Mouse (Mus musculus): ENCODE data around the gene Liph.
"Not testable (repeated sequence)": the region's sequence is repeated elsewhere in the genome, so short reads cannot be mapped to it uniquely, and the experiment has no call there.

The Liph gene

GRCm38 (mm10) chr16:21995304-21995703 lies at the start of gene Liph:
TSS of gene Liph (minus strand) at chr16:21995663.
- no peak for DNase-seq (ENCODE audit: low spot score in 2 of 2)

- DNase-seq (ENCODE audit: low spot score in 2 of 2), result no peak
These were observed 48.4 kb upstream of the Liph start for GRCm38 (mm10) chr16:22043830-22044229.

GRCm38 (mm10) chr16:22039978-22040377 lies 44.5 kb upstream of the Liph start:
- DNase-seq (ENCODE audit: low spot score in 2 of 2), result no peak

- DNase-seq (ENCODE audit: low spot score in 2 of 2), result no peak
These were observed 43.1 kb upstream of the Liph start for GRCm38 (mm10) chr16:22038554-22038953.

- no peak for DNase-seq (ENCODE audit: low spot score in 2 of 2)
These were observed 32.0 kb upstream of the Liph start for GRCm38 (mm10) chr16:22027474-22027873.

GRCm38 (mm10) chr16:22022122-22022521 lies 26.7 kb upstream of the Liph start:
- no peak for DNase-seq (ENCODE audit: low spot score in 2 of 2)

GRCm38 (mm10) chr16:22015569-22015968 lies 20.1 kb upstream of the Liph start:
- no peak for DNase-seq (ENCODE audit: low spot score in 2 of 2)

- DNase-seq (ENCODE audit: low spot score in 2 of 2), result no peak
These were observed 14.1 kb upstream of the Liph start for GRCm38 (mm10) chr16:22009596-22009995.

GRCm38 (mm10) chr16:22009099-22009584 lies 13.7 kb upstream of the Liph start, which contains the start of gene Senp2:
TSS of gene Senp2 (plus strand) at chr16:22009484.
- peak; percentile 100 for DNase-seq (ENCODE audit: low spot score in 2 of 2)

- DNase-seq (ENCODE audit: low spot score in 2 of 2), result no peak
These were observed 6.1 kb upstream of the Liph start for GRCm38 (mm10) chr16:22001606-22002005.

GRCm38 (mm10) chr16:22001172-22001571 lies 5.7 kb upstream of the Liph start:
- no peak for DNase-seq (ENCODE audit: low spot score in 2 of 2)

GRCm38 (mm10) chr16:21999941-22000690 lies 4.7 kb upstream of the Liph start:
- no peak for DNase-seq (ENCODE audit: low spot score in 2 of 2)

- DNase-seq (ENCODE audit: low spot score in 2 of 2), result peak; percentile 22 to 35
These were observed 2.6 kb upstream of the Liph start for GRCm38 (mm10) chr16:21998061-21998460.

GRCm38 (mm10) chr16:21996881-21997641 lies 1.6 kb upstream of the Liph start:
- no peak for DNase-seq (ENCODE audit: low spot score in 2 of 2)

- DNase-seq (ENCODE audit: low spot score in 2 of 2), result no peak
These were observed 939 bp upstream of the Liph start for GRCm38 (mm10) chr16:21996402-21996801.

- DNase-seq (ENCODE audit: low spot score in 2 of 2), result no peak
These were observed 3.7 kb downstream of the Liph start for GRCm38 (mm10) chr16:21991774-21992173.

GRCm38 (mm10) chr16:21990893-21991292 lies 4.6 kb downstream of the Liph start:
- not testable (repeated sequence) for DNase-seq (ENCODE audit: low spot score in 2 of 2)

GRCm38 (mm10) chr16:21987956-21988355 lies 7.5 kb downstream of the Liph start:
- DNase-seq (ENCODE audit: low spot score in 2 of 2), result no peak

GRCm38 (mm10) chr16:21986191-21986590 lies 9.3 kb downstream of the Liph start:
- DNase-seq (ENCODE audit: low spot score in 2 of 2), result no peak

- no peak for DNase-seq (ENCODE audit: low spot score in 2 of 2)
These were observed 11.4 kb downstream of the Liph start for GRCm38 (mm10) chr16:21984091-21984490.

- no peak for DNase-seq (ENCODE audit: low spot score in 2 of 2)
These were observed 11.9 kb downstream of the Liph start for GRCm38 (mm10) chr16:21983581-21983980.

GRCm38 (mm10) chr16:21983146-21983545 lies 12.3 kb downstream of the Liph start:
- no peak for DNase-seq (ENCODE audit: low spot score in 2 of 2)

GRCm38 (mm10) chr16:21977347-21977746 lies 18.1 kb downstream of the Liph start:
- DNase-seq (ENCODE audit: low spot score in 2 of 2), result peak; percentile 13 to 24
